Mouse (Mus musculus) liver, adult 2 months (tissue): ENCODE results near the gene Vdac1.

Source experiments
- CTCF ChIP-seq: fragments of 200-500 bp; IDR thresholded peaks from 2 replicates; pipeline ENCODE4 v1.5.1; 2011; ENCODE audit warnings: low read depth, low read length, control low read depth
- POLR2A ChIP-seq: fragments of 200-500 bp; IDR thresholded peaks from 2 replicates; pipeline ENCODE4 v1.6.1; 2011; ENCODE audit warnings: low read length, control low read depth; ENCODE audit not compliant: insufficient read depth; ENCODE audit errors: extremely low read depth

DNA sequence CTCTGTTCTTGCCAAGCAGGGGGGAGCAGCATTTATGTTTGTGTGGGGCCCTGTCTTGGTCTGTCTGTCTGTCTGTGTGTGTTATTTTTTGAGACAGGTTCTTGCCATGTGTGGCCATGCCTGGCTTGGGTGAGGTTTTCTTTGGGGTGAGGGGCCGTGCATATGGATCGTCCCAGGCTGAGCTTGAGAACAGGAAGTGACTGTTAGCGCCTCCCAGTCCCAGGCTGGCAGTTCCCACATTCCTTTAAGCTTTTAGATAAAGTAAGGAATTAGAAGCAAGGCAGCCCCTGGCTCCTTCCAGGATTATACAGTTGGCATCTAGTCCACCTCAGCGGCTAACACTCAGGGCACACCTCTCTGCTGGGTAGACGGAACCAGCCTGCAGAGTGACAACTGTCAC is 48.7 kb downstream of the Vdac1 start:
- no peak for TF ChIP-seq CTCF
- no peak for TF ChIP-seq POLR2A
